Mouse (Mus musculus) kidney, adult 9 months (tissue): Measurements from ENCODE around the gene Spata5.

Experiments used
- DNase-seq: peaks from one replicate; pipeline ENCODE4 v3.0.0; 2022

The Spata5 gene

GRCm38 (mm10) chr3:37419458-37419991 lies at the start of gene Spata5:
Gene Spata5, plus strand, starts transcription at chr3:37419896.
- DNase-seq: peak; percentile 98

GRCm38 (mm10) chr3:37370407-37370806 lies 49.3 kb upstream of the Spata5 start:
- DNase-seq: no peak

GRCm38 (mm10) chr3:37373712-37374111 lies 46.0 kb upstream of the Spata5 start:
- DNase-seq: peak; percentile 29

GRCm38 (mm10) chr3:37377926-37378325 lies 41.8 kb upstream of the Spata5 start:
- DNase-seq: no peak

GRCm38 (mm10) chr3:37378412-37378811 lies 41.3 kb upstream of the Spata5 start:
- DNase-seq: peak; percentile 27

- DNase-seq: no peak
These were observed 40.5 kb upstream of the Spata5 start for GRCm38 (mm10) chr3:37379201-37379600.

GRCm38 (mm10) chr3:37379930-37380881 lies 39.5 kb upstream of the Spata5 start:
- DNase-seq: no peak

GRCm38 (mm10) chr3:37381457-37381856 lies 38.2 kb upstream of the Spata5 start:
- DNase-seq: no peak

GRCm38 (mm10) chr3:37383096-37383765 lies 36.5 kb upstream of the Spata5 start:
- DNase-seq: no peak

GRCm38 (mm10) chr3:37387310-37387709 lies 32.4 kb upstream of the Spata5 start:
- no peak for DNase-seq

GRCm38 (mm10) chr3:37396930-37397608 lies 22.6 kb upstream of the Spata5 start:
- DNase-seq: no peak

- no peak for DNase-seq
These were observed 22.1 kb upstream of the Spata5 start for GRCm38 (mm10) chr3:37397646-37398045.

- no peak for DNase-seq
These were observed 20.9 kb upstream of the Spata5 start for GRCm38 (mm10) chr3:37398661-37399395.

GRCm38 (mm10) chr3:37401729-37402610 lies 17.7 kb upstream of the Spata5 start:
- peak; percentile 33 for DNase-seq

GRCm38 (mm10) chr3:37407598-37407997 lies 12.1 kb upstream of the Spata5 start:
- no peak for DNase-seq

- DNase-seq: no peak
These were observed 6.2 kb upstream of the Spata5 start for GRCm38 (mm10) chr3:37413446-37413845.

GRCm38 (mm10) chr3:37414413-37414960 lies 5.2 kb upstream of the Spata5 start:
- peak; percentile 77 for DNase-seq

GRCm38 (mm10) chr3:37418341-37418740 lies 1.4 kb upstream of the Spata5 start:
- DNase-seq: peak; percentile 70

GRCm38 (mm10) chr3:37418961-37419457 lies 687 bp upstream of the Spata5 start:
- DNase-seq: peak; percentile 84

GRCm38 (mm10) chr3:37420072-37420471 lies 376 bp downstream of the Spata5 start, which contains the start of gene Nudt6:
Gene Nudt6, minus strand, starts transcription at chr3:37420211.
- DNase-seq: peak; percentile 91

- DNase-seq: no peak
These were observed 945 bp downstream of the Spata5 start for GRCm38 (mm10) chr3:37420641-37421040.
